Mouse (Mus musculus) ES-E14 (cell line): Measurements from ENCODE around the gene Ikzf5.

Experiments
- CHD2 ChIP-seq: IDR thresholded peaks from 2 replicates; pipeline ENCODE4 v1.6.1; 2014; ENCODE audit warnings: mild to moderate bottlenecking, low read depth, low read length, inconsistent platforms
- HCFC1 ChIP-seq: IDR thresholded peaks from 2 replicates; pipeline ENCODE4 v1.6.1; 2012; ENCODE audit warnings: low read length, inconsistent platforms, borderline replicate concordance; ENCODE audit not compliant: insufficient read depth
- MAFK ChIP-seq: IDR thresholded peaks from 2 replicates; pipeline ENCODE4 v1.6.1; 2014; ENCODE audit warnings: mild to moderate bottlenecking, low read depth, low read length, inconsistent platforms; ENCODE audit not compliant: insufficient read depth
- ZC3H11A ChIP-seq: IDR thresholded peaks from 2 replicates; pipeline ENCODE4 v1.6.1; 2012; ENCODE audit warnings: low read depth, mild to moderate bottlenecking, inconsistent platforms, low read length, borderline replicate concordance
- ZNF384 ChIP-seq: IDR thresholded peaks from 2 replicates; pipeline ENCODE4 v1.6.1; 2012; ENCODE audit warnings: low read depth, low read length, inconsistent platforms

DNA sequence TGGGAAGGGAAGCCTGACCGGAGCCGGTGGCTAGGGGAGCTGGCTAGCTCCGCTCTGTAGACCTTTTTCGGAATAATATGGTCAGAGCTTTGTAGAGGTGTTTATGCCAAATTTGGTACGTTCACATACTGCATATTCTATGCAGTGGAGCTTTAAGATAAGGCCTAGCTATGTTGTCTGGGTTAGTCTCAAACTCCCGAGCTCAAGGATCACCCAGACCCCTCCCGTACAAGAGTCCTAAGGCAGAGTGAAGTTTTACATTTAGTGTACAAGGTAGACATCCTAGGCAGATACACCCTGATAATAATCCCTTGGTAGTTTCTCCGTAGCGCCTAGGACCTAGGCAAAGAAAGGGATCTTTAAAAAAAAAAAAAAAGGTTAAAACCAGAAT lies 38.9 kb downstream of the Ikzf5 start:
- TF ChIP-seq CHD2 (no peak), HCFC1 (no peak), MAFK (no peak), ZC3H11A (no peak), ZNF384 (no peak)
